Mouse (Mus musculus) monocyte, adult 5-6 weeks (primary cell): ENCODE measurements around the gene Hist1h2ba. TPM values are rescaled to one million over a fixed set of nuclear protein-coding genes. Genes with fewer than 3 reads are reported as not detected.

Experiments
- ATAC-seq: fragments of 153-309, 156-312 bp; replicated peaks from 2 replicates; pipeline ENCODE4 v1.8.0; 2017; ENCODE audit warnings: mild to moderate bottlenecking; ENCODE audit not compliant: low TSS enrichment, insufficient number of reproducible peaks, severe bottlenecking, poor library complexity, low FRiP score
- total RNA-seq: library from RNA; stranded (forward); fragments of 200-1000, 200-491, 200-594 nt; gene quantifications from 3 replicates; pipeline ENCODE4 v1.2.3, GENCODE M21; 2017

Hist1h2ba gene
- total RNA-seq, 1 experiment from 2014 or later, result not detected

- ATAC-seq, result peak; percentile 53
Observed at GRCm38 (mm10) chr13:23913791-23914306, 20.1 kb downstream of the Hist1h2ba start.

- ATAC-seq, result no peak; the same call in 1 of the 2 replicates
Observed at GRCm38 (mm10) chr13:23911335-23911734, 22.6 kb downstream of the Hist1h2ba start.

- ATAC-seq, result no peak
Observed at GRCm38 (mm10) chr13:23910121-23910520, 23.8 kb downstream of the Hist1h2ba start.

- no peak for ATAC-seq
Observed at GRCm38 (mm10) chr13:23906906-23907305, 27.1 kb downstream of the Hist1h2ba start.

- no peak for ATAC-seq
Observed at GRCm38 (mm10) chr13:23898242-23898641, 35.7 kb downstream of the Hist1h2ba start.

- ATAC-seq, result no peak
Observed at GRCm38 (mm10) chr13:23893269-23893593, 40.7 kb downstream of the Hist1h2ba start.

- no peak for ATAC-seq
Observed at GRCm38 (mm10) chr13:23892592-23893268, 41.2 kb downstream of the Hist1h2ba start.

GRCm38 (mm10) chr13:23889011-23889605 is 44.8 kb downstream of the Hist1h2ba start:
- no peak for ATAC-seq

GRCm38 (mm10) chr13:23887026-23887725 is 46.8 kb downstream of the Hist1h2ba start:
- ATAC-seq, result no peak

- ATAC-seq, result peak; percentile 95
Observed at GRCm38 (mm10) chr13:23885540-23885939, 48.4 kb downstream of the Hist1h2ba start.

Other genes starting within 250 kb of the Hist1h2ba start
- gene Hist1h2bc, start 250.0 kb downstream of the Hist1h2ba start, total RNA-seq, result 28.7 to 101 TPM (median 49.7 TPM) in 3 replicates
- not detected in 3 replicates for gene Hist1h1t, start 238.3 kb downstream of the Hist1h2ba start, total RNA-seq
- 82.1 to 150 TPM (median 93.5 TPM) in 3 replicates for gene Hist1h4c, start 235.7 kb downstream of the Hist1h2ba start, total RNA-seq
- gene Hfe, start 223.3 kb downstream of the Hist1h2ba start, total RNA-seq, result 90.6 to 170 TPM (median 150 TPM) in 3 replicates
- 589 to 739 TPM (median 677 TPM) in 3 replicates for gene Hist1h1c, start 195.3 kb downstream of the Hist1h2ba start, total RNA-seq
- gene Hist1h3c, start 188.6 kb downstream of the Hist1h2ba start, total RNA-seq, result 6.8 TPM in 1 of 3 replicates, not detected in the others
- 151 to 300 TPM (median 178 TPM) in 3 replicates for gene Hist1h2bb, start 187.4 kb downstream of the Hist1h2ba start, total RNA-seq
- 64.3 to 74.6 TPM in 2 of 3 replicates, not detected in the other for gene Hist1h2ab, start 183.0 kb downstream of the Hist1h2ba start, total RNA-seq
- gene Hist1h3b, start 181.9 kb downstream of the Hist1h2ba start, total RNA-seq, result 9.7 TPM in 1 of 3 replicates, not detected in the others
- 10.8 to 62.1 TPM (median 12.1 TPM) in 3 replicates for gene Hist1h4b, start 177.1 kb downstream of the Hist1h2ba start, total RNA-seq
- 43.2 to 186 TPM (median 59.3 TPM) in 3 replicates for gene Hist1h4a, start 172.9 kb downstream of the Hist1h2ba start, total RNA-seq
- gene Hist1h3a, start 171.8 kb downstream of the Hist1h2ba start, total RNA-seq, result 4.6 to 86.2 TPM (median 18.3 TPM) in 3 replicates
- gene Hist1h1a, start 170.5 kb downstream of the Hist1h2ba start, total RNA-seq, result 55.4 to 86.3 TPM (median 64.8 TPM) in 3 replicates
- gene Trim38, start 164.2 kb downstream of the Hist1h2ba start, total RNA-seq, result not detected in 3 replicates
- not detected in 3 replicates for gene Slc17a2, start 127.2 kb downstream of the Hist1h2ba start, total RNA-seq
- gene Slc17a3, start 94.7 kb downstream of the Hist1h2ba start, total RNA-seq, result not detected in 3 replicates
- gene Slc17a1, start 66.4 kb downstream of the Hist1h2ba start, total RNA-seq, result not detected in 3 replicates
- gene Slc17a4, start 19.1 kb downstream of the Hist1h2ba start, total RNA-seq, result not detected in 3 replicates
- gene Hist1h2aa, start 306 bp upstream of the Hist1h2ba start, total RNA-seq, result not detected in 3 replicates
- not detected in 3 replicates for gene Scgn, start 57.1 kb upstream of the Hist1h2ba start, total RNA-seq